ENCODE assay signal across 25 mouse cellular contexts in the genomic region with DNA sequence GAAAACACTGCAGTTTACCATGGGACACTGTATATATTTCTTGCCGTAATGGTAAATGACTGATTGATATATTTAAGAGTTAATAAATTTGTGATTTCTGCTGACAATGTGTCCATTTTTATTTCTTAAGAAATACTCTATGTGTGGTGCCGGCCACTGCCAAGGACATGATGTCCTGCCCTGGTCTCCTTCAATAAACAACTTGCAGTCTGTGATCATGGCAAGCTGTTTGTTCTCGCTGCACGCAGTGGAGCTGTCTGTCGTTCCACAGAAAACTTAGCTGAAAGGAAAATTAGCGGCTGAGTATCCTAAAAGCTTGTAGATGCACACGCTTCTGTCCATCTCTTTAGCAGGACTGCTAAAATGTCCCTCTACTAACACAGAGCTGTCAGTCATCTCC.
"Had no signal": no experiment of that assay in that cellular context is flagged by ENCODE, and none has a peak within 500 bp of the region (broad histone marks: within the 10 kb centered on the region; RNA-seq: fewer than 3 reads in every experiment).

No protein-coding gene starts in this region.

- H3K9me3 ChIP-seq: heart, embryonic 13.5 days; heart, embryonic 15.5 days; hindbrain, embryonic 13.5 days; hindbrain, embryonic 15.5 days; kidney, embryonic 15.5 days; limb, embryonic 13.5 days; limb, embryonic 15.5 days had no signal

- H3K27me3 ChIP-seq: heart, embryonic 13.5 days; heart, embryonic 15.5 days; hindbrain, embryonic 13.5 days; hindbrain, embryonic 15.5 days; kidney, embryonic 15.5 days; limb, embryonic 13.5 days; limb, embryonic 15.5 days had no signal

- ATAC-seq: forebrain, postnatal 0 days; hindbrain, postnatal 0 days; intestine, embryonic 16.5 days had no signal

- H3K4me3 ChIP-seq: heart, adult 2 months; heart, embryonic 13.5 days; heart, embryonic 15.5 days; hindbrain, embryonic 13.5 days; hindbrain, embryonic 15.5 days; kidney, embryonic 15.5 days; limb, embryonic 13.5 days; limb, embryonic 15.5 days had no signal

- H3K27ac ChIP-seq: heart, adult 2 months; heart, embryonic 13.5 days; heart, embryonic 15.5 days; hindbrain, embryonic 13.5 days; hindbrain, embryonic 15.5 days; hindbrain, postnatal 0 days; kidney, embryonic 15.5 days; kidney, postnatal 0 days; limb, embryonic 13.5 days; limb, embryonic 15.5 days had no signal

- H3K4me2 ChIP-seq: heart, embryonic 11.5 days; heart, embryonic 13.5 days; heart, embryonic 15.5 days; hindbrain, embryonic 13.5 days; hindbrain, embryonic 15.5 days; kidney, embryonic 15.5 days; limb, embryonic 13.5 days; limb, embryonic 15.5 days had no signal

- H3K4me1 ChIP-seq: heart, embryonic 13.5 days; heart, embryonic 15.5 days; hindbrain, embryonic 13.5 days; hindbrain, embryonic 15.5 days; kidney, embryonic 15.5 days; limb, embryonic 13.5 days; limb, embryonic 15.5 days had no signal

- DNase-seq: forebrain, postnatal 0 days; gastrocnemius, postnatal 14 days; gastrocnemius, postnatal 36 days; heart, adult 11 months; heart, adult 2 months; heart, postnatal 14 days; heart, postnatal 36 days; kidney, adult 11 months; kidney, adult 2 months; kidney, adult 9 months; kidney, postnatal 14 days; kidney, postnatal 36 days; layer of hippocampus, adult 9-11 months; layer of hippocampus, postnatal 36 days had no signal

- H3K9ac ChIP-seq: forebrain, postnatal 0 days; heart, embryonic 13.5 days; heart, embryonic 15.5 days; hindbrain, embryonic 13.5 days; hindbrain, embryonic 15.5 days; kidney, embryonic 15.5 days; limb, embryonic 13.5 days; limb, embryonic 15.5 days had no signal
